Mouse (Mus musculus) gastrocnemius, postnatal 10 days (tissue): ENCODE measurements at regions not wholly inside any gene's neighbourhood (a gene's known extent, or its start where the extent isn't known, plus 50 kb on each side); places are given as distances from the start of the nearest gene placed in this dataset.

Experiments
- DNase-seq: peaks from one replicate; pipeline ENCODE4 v3.0.0; 2021; ENCODE audit warnings: mixed read lengths

- no peak for DNase-seq
Measured at GRCm38 (mm10) chr1:135665484-135665883, 54.4 kb upstream of the Csrp1 start.

GRCm38 (mm10) chr1:135668331-135668730 is 51.5 kb upstream of the Csrp1 start:
- DNase-seq = no peak

- no peak for DNase-seq
Measured at GRCm38 (mm10) chr1:135668951-135669350, 50.9 kb upstream of the Csrp1 start.

- DNase-seq = peak; percentile 55
Measured at GRCm38 (mm10) chr1:135669803-135670202, 50.1 kb upstream of the Csrp1 start.
